Mouse (Mus musculus) heart, postnatal 36 days (tissue): ENCODE data around the gene Nf1. TPM values are rescaled to one million over a fixed set of nuclear protein-coding genes. Genes with fewer than 3 reads are reported as not detected.

Source experiments
- DNase-seq, 2 experiments: peaks; one replicate each; pipeline ENCODE4 v3.0.0; 2021 to 2022
- intact Hi-C: fragments of 180-260 bp; cut with DNase I; formaldehyde crosslinking; loops from one replicate; pipeline ENCODE4 v1.15.1; 2025
- total RNA-seq, 2 experiments: library from RNA; stranded (reverse); gene quantifications; 2 replicates each; pipeline ENCODE4 v1.2.3; 2021

Nf1 gene
- total RNA-seq, 2 experiments from 2014 or later = 28.4 to 33.8 TPM

DNA sequence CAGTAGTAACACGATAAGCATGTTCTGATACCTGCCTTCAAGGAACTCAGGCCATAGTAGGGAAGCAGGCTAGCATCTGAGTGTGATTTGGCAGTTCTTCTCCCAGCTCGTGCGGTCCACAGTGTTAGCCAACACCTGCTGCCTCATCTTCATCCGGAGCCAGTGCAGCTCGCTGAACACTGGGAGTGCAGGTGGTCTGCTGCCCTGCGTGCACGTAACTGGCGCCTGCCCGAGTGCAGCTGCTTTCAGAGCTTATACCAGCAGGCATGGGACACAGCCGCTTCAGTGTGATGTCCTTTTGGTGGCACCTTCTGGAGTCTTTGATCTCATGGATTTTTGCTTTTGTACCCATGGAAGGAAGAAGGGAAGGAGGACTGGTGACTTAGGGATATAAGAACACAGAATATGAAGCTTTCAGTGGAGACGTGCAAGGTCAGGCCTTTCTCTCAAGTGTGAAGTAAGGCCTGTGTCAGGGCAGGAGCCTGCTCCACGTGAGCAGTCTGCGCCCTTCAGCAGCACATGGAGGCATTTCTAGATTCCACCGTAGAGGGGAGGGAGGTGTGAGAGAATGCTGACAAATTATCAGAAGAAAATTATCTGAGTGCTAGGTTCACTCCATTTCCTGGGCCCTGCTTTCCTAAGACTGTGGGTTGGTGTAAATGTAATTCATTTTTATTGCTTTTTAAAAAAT, 236.0 kb downstream of the Nf1 start:
- DNase-seq = no peak
- intact Hi-C loops = no loop called here

DNA sequence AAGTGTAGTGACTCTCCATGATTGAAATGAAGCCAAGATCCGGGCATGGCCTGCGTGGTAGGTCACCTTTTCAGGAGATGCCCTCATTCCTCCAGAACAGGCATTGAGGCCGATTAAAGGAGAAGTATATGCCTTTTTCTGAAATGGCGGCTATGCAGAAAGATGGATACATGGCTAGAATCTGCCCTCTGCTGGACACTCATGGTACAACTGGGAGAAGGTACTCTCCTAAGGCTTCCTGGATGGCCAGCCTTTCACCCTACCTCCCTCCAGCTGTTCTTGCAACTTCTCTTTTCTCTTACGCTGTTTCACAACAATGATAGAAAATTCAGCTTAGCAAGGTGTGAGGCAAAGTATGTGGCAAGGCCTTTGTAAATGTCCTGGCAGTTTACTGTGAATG, 238.2 kb downstream of the Nf1 start:
- intact Hi-C loops = no loop called here
- peak; percentile 74 to 80 for DNase-seq

DNA sequence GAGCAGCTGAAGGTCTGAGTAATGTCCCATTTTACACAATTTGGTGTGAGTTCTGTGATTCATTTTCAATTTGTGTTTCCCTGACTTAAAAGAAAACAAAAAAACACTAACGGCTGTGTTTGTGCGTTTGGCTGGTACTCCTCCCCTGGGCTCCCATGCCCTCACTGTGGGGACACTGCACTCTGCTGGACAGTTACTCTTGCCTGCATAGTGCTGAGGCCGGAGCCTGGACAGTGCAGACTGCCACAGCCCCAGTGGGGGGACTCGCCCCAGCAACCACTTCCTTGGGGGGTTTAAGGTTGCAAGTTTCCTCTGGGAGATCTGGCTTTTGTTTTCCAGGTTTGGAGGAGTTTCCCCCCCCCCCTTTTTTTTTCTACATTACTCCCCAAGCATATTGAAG, 241.2 kb downstream of the Nf1 start:
- intact Hi-C loops = no loop called here
- DNase-seq = no peak

DNA sequence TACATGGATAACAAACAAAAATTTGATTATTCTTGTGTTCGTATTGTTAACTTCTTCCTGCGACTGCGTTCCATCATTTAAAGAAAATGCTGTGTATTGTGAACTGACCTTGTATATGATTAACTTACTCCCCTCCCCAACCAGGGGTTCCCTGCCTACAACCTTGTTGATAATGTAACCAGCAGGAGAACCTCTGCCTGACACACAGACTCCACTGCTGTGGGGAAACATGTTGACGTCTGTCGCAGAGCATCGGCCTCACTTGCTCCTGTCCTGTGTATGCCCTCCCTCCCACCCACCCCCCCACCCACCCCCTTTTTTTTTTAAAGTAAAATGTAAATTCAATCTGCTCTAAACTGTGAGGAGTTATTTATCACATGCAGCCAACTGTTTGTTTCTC, 241.8 kb downstream of the Nf1 start:
- DNase-seq = no peak
- intact Hi-C loops = no loop called here

DNA sequence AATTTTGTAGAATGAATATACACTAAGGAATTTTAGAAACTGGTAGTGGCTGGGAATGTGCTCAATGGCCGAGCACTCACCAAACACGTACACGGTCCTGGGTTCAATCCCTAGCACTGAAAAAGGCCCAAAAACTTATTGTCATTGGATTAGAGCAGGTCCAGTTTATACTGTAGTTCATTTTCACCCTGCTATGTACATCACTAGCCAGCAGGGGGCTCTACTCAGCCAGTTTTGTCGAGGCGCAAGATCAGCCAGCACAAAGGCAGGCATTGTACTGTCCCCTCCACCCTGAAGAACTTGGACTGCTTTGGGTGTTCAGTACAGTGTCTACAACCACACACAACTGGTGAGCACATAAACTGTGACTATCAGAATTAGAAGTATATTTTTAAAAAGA, 244.7 kb downstream of the Nf1 start:
- peak; percentile 57 to 68 for DNase-seq
- intact Hi-C loops = loop anchor here (1.0 to 2.0 kb wide), 2 partner anchors 102 to 337 kb away; no protein-coding TSS in a partner anchor

DNA sequence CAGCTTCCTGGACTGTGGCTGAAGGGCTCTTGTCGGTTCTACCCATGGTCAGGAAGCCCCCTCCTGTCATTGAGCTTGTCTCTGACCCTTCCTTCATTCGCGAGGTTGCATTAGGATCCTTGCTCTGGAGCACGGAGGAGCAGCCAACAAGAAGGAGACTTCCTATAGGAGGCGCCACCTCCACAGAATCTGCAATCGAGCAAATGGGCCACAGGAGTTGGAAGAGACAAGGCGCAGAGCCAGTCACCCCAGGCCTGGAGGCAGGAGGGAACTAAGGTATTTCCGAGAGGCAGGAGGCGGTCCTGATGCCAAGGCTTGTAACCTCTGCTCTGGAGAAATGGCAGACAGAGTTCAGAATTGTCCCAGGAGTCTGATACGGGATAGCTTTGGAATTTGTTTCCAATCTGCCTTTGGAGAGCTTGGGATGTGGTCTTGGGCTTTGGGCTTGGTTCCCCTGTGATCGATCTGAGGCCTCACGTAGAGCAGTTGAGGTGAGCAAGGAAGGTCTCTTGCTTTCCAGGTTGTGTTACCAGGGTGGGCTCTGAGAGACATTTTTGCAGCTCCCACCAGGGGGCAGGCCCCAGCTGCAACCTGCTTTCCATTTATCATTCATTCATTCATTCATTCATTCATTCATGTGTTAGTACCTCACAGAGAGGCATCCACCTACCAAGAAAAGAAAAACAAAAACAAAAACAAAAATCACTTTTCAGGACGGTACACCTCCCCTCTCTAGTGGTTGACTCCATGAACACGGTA, 250.0 kb downstream of the Nf1 start:
- no peak for DNase-seq
- intact Hi-C loops = no loop called here

DNA sequence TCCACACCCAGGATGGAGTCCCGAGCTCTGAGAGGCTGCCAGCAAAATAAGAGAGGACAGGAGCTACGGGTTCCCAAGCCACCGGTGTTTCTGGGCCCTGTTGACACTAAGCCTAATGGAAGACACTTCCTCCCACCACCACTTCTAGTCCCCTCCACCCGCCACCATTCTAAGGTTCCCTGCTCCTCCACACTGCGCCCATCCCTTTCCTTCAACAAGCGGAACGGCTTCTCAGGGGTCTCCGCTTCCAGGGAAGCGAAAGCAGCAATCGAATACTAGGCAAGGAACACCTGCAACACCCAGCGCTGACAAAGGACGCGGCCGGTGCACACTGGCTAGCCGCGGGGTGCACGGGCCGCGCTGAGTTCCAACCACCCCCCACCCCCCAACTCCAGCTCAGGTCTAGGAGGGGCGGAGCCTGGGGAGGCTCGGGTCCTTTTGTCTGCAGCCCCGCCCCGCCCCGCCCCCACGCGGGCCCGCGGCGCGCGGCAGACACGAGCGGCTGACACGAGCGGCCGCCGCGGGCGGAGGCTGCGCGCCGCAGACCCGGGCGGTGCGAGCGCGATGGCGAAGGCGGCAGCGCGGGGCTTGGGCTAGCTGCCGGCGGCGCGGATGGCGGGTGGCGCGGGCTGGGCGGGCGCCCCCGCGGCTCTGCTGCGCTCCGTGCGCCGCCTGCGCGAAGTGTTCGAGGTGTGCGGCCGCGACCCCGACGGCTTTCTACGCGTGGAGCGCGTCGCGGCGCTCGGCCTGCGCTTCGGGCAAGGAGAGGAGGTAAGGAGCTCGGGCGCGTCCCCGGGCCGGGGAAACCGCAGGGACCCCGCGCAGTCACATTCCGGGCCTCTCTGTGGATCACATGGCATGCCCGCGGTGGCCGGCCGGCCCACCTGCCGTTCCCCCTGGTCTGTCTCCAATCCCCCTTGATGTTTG, 251.4 kb downstream of the Nf1 start, which contains the start of gene Rab11fip4:
Rab11fip4 (plus strand) TSS at position 549 of the 927 bp plus-strand sequence.
- intact Hi-C loops = no loop called here
- no peak for DNase-seq

DNA sequence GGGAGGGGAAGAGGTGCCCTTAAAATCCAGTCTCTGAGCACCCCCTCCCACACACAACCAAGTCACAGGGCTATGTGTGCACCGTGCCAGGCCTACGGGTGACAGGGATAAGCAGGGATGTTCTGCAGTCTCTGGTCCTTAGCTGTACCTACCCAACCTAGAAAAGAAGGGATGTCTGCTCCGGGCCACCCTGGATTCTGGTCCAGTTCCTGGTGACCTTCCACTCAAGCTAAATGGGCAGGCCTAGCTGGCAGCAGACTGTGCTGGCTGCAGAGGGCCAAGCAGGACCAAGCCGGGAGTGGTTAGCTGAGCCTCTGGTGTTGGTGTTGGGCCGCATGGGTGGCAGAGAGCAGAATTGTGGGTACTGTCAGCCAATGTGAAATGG, 252.1 kb downstream of the Nf1 start:
- intact Hi-C loops = no loop called here
- DNase-seq = no peak

DNA sequence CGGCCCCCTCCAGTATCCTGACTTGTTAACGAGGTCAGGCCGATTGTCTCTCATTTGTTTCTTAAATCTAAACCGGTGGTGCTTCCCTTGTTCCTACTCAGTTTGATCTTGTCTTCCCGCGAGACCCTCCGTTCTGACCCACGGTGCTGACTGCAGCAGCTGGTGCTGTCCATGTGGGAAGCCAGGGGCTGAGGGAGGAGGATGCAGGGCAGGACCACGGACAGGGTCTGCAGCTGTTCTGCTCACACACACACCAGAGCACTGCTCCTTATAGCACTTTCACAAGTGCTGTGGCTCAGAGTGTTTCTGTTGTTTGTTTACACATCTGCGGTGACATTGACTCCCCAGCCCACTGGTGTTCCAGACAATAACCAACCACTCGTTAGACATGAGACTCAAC, 254.0 kb downstream of the Nf1 start:
- intact Hi-C loops = no loop called here
- no peak for DNase-seq

DNA sequence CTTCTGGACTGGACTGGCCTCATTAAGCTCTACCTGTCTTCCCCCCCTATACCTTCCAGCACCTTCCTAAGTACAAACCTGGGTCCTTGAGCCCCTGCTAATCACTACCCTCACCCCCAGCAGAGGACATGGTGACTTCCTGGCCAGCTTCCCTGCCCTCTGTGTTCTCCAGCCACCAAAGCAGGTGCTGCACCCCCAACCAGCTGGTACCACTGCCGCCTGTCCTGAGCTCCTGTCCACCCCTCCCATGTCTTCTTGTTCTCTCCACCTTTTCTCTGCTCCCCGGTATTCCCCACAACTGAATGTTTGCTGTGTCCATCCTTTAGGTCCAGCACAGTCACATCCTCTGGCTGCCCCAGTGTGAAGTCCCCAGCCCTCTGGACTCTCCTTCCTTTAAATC, 271.0 kb downstream of the Nf1 start:
- intact Hi-C loops = no loop called here
- DNase-seq = no peak

DNA sequence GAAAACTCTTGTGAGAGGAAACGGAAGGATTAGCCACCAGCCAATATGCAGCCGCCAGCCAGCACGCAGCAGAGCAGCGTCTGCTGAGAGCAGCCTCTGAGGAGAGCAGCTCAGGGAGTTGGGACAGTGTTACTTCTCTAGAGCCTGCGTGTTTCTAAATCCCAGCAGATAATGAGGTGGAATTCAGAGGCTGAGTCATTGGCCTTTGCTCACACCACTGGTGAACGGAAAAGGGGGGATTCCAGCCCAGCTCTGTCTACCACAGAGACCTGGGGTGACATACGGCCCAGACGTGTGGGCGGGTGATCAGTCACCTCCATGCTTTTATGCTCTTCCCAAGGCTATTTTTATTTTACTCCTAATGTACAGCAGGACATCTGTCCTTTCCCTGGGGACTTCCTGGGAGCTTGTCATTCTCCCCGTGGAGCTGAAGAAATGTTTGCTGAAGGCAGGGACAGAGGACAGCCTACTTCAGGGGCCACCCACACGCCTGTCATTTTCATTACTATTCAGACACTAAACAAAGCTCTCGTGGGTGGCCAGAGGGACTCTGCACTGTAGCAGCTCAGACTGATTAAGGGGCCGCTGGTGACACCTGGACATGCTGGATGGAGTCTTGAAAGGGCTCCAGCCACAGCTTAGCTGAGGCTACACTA, 271.6 kb downstream of the Nf1 start:
- intact Hi-C loops = no loop called here
- no peak for DNase-seq

DNA sequence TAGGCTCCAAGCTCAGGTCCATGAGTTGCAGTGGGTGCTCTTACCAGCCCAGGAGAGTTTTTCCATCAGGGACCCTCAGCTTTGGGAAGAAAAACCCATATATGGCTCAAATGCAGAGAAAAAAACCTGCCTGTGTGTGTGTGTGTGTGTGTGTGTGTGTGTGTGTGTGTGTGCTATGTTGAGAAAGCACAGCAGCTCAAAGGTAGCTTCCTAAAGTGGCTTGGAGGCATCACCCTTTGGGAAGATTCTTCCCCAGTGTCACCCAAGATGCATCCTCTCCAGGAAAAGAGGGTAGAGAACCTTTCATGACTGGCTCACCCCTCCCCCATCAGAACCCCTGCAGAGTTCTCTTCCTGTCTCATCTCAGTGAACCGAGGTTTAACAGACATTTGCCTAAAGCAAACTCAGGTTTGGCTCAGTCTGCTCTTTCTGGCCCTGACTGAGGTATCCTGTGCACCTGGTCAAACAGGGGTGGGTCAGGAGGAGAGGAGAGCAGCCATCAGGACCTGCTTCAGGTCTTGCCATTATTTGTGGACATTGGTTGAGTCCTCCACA, 272.6 kb downstream of the Nf1 start:
- intact Hi-C loops = no loop called here
- no peak for DNase-seq

DNA sequence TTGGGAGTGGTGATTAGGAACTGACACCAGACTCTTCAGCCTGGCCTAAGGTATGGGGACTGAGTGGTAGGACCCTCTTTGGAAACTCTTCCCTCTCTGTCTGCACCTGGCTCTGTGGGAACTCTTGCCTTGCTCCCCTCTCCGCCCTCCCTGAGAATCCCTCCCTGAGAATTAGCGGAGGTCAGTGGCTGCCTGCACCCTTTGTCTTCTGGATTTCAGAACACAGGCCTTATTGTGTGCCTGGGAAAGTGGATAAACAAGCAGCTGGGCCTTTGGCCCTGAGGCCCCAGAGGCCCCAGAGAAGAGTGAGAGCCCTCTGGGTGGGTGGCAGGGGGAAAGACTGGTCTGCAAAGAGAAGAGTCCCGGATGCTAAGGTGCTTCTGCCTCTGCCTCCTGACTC, 273.6 kb downstream of the Nf1 start:
- intact Hi-C loops = no loop called here
- DNase-seq = no peak

DNA sequence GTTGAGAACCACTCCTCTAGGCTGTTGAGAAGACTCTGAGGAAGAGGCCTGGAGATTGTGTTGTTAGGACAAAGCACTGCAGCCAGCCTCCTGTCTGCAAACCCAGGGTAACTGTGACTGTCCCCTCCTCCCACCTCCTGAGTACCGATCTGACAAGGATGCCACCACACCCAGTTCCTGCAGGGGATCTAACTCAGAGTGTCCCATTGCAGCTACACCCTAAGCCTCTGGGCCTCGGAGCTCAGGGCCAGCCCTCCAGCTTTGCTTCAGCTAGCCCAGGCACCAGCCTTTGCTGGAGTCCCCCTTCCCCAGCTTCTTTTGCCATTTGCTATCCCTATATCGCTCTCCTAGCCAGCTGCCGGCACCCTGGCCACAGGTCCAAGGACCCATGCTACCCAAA, 274.2 kb downstream of the Nf1 start:
- intact Hi-C loops = no loop called here
- DNase-seq = no peak

DNA sequence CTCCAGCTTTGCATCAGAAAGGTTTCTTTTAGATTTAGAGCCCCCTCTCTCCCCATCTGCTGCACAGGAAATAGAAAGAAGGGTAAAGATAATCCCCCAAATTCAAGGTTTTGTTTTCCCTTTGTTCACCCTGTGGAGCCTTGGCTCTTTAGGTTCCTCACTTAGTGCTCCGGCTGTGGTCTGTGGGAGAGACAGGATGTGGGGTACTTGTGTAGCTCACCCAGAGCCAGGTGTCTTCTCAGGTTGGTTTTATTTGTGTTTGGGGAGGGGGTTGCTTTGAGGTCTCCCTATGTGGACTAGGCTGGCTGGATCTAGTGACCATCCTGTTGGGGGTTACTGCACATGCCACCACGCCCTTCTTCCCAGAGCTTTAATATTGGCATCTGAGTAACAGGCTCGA, 275.4 kb downstream of the Nf1 start:
- no peak for DNase-seq
- intact Hi-C loops = no loop called here

DNA sequence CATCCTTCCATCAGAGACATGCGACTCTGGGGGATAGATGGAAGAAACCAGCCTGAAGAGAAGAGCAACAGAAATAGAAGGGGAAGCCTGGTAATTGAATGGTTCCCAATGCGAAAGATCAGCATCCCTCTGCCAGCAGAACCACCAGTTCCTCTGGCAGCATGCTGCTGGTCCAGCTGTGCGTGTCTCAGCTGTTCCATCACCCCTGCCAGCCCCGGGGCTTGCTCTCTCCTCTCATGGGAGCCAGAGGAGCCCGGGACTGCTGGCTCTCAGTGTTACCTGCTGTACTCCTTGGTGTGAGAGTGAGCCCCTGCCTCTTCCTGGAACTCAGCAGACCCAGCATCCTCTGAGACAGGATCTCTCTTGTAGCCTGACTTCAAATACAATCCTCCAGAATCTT, 276.4 kb downstream of the Nf1 start:
- intact Hi-C loops = no loop called here
- no peak for DNase-seq

DNA sequence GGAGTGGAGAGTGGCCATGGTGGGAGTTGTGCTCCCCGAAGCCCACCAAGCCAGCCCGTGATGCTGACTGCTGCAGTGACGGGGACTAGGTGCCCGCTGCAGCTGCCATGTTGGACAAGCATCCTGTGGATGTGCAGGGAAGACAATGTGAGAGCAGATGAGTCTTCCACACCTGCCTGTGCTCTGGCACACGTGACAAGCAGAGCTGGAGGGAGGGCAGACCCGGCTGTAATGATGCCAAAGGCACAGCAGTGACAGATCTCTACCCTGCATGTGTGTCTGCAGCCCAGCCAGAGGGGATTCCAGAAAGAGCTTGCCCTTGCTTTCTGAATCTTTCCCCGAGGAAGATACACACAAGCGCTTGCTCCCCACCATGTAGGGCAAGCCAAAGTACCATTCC, 278.5 kb downstream of the Nf1 start:
- no peak for DNase-seq
- intact Hi-C loops = no loop called here

DNA sequence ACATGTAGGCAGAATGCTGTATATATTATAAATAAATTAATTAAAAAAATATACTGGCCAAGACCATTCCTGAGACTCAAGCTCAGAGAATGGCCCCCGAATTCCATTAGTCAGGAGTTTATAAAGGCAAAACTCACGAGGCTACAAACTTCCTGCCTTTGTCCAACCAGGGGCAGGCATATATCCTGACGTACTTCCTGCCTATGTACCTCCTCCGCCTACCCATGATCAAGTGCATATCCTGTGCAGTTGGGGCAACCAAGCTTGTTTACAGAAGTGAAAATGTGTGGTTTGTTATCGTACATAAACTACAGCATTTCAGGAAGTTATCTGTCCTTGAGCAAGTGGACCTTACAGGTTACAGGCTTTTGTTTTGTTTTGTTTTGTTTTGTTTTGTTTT, 283.5 kb downstream of the Nf1 start:
- no peak for DNase-seq
- intact Hi-C loops = no loop called here

DNA sequence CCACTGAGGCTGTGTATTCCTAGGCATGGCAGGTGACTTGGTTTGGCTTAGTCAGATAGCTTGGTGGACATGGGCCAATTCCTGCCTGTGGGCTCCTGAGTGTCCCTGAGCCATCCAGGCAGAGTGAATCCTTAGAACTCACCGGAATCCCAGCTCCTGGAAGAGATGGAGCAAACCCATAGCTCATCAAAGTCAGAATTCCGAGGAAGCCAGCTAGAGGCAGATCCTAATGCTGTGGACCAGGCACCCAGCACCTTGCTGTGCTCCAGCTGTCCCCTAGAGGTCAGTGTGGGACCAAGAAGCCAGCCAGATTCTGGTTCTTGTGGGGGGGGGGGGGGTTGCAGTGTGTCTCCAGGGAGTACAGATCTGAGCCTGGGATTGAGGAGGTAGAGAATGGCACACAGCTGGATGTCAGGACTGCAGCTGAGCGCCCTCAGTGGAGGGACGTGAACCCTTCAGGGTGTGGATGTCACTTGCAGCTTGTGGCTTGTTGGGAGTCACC, 285.4 kb downstream of the Nf1 start:
- intact Hi-C loops = loop anchor here (1.0 kb wide), 2 partner anchors 61 to 295 kb away; no protein-coding TSS in a partner anchor
- peak; percentile 70 to 76 for DNase-seq

DNA sequence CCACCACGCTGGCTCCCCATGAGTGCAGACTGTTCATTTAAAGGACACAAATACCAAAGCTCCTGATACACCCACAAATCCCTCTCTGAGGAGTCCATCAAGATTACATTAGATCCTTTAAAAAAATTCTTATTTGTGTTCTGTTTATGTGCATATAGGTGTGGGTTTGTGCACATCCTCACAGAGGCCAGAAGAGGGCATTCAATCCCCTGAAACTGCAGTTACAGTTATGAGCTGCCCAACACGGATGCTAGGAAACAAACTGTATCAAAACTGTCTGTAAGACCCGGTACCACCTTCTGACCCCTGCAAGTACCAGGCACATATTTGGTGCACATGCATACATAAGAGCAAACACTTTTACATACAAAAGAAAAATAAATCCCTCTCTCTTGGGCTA, 289.2 kb downstream of the Nf1 start:
- no peak for DNase-seq
- intact Hi-C loops = no loop called here
